Mouse (Mus musculus): ENCODE measurements at regions not wholly inside any gene's neighbourhood (a gene's known extent, or its start where the extent isn't known, plus 50 kb on each side); places are given as distances from the start of the nearest gene placed in this dataset.

GRCm38 (mm10) chr12:56472856-56473647 lies 63.7 kb downstream of the Nkx2-1 start:
- in situ Hi-C loops (cut with MboI, MseI): no loop called here

- in situ Hi-C loops (cut with MboI, MseI): no loop called here
These were observed 65.7 kb downstream of the Nkx2-1 start for GRCm38 (mm10) chr12:56470932-56471500.

DNA sequence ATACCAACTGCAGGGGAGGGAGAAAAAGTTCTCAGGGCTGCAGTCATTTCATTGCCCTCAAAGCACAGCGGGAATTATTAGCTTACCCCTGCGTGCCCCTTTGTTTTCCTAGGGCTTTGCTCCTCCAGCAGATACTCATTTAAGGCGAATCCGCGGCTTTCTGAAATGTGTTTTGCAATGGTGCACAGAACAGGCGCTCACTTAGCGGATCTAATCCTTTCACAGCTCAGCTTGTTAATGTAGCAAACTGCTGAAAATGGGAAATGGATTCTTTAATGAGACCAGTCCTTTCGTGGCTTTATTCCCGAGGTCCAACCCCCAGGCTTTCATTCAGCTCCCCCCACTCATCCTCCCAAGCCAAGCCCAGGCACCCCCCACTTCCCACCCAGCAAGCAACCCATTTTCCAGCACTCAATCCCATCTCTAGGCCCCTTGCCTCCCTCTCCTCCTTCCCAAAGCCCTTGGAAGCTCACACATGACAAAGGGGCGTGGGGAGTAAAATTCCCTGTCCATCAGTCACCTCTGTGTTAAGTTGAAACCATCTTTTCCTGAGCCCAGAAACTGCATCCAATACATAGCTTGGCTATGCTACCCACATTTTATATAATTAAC lies 77.1 kb downstream of the Nkx2-1 start:
- in situ Hi-C loops (cut with MboI, MseI): no loop called here

- in situ Hi-C loops (cut with MboI, MseI): no loop called here
These were observed 77.8 kb downstream of the Nkx2-1 start for GRCm38 (mm10) chr12:56458665-56459507.

DNA sequence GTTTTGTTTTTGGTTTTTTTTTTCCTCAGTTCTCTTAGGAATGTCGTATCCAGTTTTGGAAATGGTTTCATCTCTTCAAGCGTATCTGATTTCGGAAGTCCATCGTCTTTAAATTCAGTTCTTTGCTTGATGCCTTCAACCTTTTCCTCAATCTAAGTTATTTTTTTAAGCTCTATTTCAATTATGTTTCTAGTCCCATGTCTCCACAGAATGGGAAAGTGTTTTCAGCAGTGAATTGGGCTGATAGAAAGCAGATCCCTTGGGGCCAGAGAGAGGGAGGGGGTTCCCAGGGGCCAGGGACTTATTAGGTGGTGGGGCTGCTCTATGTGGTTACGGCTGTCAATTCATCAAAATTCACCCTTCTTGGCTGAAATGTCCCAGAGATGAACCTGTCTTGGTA lies 78.8 kb downstream of the Nkx2-1 start:
- in situ Hi-C loops (cut with MboI, MseI): no loop called here

DNA sequence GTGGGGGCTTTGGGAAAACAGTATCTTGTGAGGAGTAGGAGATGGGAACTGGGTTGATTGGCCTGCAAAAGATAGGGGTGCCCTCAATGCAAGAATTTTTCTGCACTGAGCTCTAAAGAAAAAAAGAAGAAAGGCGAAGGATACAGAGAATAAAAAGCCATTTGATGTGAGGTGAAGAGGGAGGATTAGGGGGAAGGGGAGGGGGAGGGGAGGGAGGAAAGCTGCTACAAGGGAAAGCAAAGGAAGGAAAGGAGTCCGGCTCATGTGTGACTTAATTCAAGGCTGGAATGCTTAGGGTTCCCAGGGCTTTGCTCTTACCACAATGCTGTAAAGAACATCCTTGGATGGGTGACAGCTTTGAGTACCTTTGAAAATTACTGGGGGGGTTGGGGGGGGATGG lies 79.4 kb downstream of the Nkx2-1 start:
- in situ Hi-C loops (cut with MboI, MseI): no loop called here

DNA sequence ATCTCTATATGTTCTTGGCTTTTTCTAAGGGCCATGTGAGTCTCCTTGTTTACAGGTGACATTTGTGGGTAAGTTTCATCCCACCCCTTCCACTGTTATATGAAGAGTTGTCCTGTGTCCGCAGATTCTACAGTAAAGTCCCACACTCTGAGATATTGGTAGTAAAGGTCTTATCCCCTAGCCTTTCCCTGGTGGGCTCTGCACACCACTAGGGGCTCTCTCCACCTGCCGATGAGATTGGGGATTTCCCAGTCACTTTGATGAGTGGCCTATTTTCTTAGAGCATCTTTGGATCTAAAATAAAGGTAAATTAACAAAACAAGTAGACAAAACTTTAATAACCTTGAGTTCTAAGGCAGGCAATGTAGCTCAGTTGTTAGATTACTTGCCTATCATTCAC lies 86.4 kb downstream of the Nkx2-1 start:
- in situ Hi-C loops (cut with MboI, MseI): no loop called here

GRCm38 (mm10) chr12:56448786-56449564 lies 87.7 kb downstream of the Nkx2-1 start:
- in situ Hi-C loops (cut with MboI, MseI): no loop called here

GRCm38 (mm10) chr12:56441166-56441817 lies 95.4 kb downstream of the Nkx2-1 start:
- in situ Hi-C loops (cut with MboI, MseI): no loop called here

DNA sequence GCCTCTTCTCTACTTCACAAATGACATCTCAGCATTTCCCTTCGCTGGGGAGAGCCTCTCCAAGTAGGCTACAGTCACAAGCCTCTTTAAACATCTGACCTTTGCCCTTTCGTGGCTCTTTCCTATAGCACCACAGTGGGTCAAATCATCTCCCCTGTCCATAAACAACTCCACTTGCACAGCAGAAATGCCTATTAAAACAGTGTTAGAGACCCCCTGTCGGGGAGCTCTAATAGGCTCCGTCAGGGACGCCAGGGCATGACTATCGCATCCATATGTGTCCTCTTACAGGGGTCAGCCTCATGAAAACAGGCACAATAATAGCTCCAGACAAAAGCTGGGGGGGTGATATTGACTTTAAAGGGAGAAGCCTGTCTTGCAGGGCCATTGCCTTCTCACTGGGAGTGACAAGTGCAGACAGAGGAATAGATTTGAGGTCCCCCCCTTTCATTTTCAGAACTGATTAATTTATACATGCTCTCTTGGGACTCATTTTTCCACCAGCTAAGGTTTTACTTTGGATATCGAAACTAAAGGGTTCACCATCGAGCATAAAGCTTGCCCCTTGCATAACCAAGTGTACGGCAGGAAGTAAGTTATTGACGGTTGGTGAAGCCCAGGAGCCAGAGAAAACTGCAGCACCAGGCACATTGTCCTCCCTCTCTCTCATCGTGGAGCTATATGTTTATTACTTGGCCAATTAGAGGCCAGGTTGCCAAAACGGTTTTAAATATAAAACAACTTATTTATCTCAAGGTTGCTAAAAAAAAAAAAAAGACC lies 94.6 kb upstream of the Mbip start:
- in situ Hi-C loops (cut with MboI, MseI): no loop called here

DNA sequence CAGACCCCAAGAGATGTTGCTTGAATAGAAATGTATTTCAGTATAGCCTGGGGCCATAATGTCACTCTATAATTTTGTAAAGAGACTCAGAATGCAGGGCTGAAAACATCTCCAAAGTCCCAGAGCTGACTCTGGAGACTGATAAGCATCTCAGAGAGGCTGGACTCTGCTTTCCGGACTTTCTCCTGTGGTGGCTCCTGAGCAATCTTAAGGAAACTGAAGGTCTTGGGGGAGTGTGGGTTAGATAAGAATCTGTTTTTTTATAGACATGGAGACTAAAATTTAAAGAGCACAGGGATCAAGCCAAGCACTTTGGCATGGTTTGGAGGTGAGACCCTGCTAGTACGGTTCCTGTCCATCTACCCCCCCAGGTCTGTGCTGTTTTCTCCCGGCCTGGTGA lies 92.7 kb upstream of the Mbip start:
- in situ Hi-C loops (cut with MboI, MseI): no loop called here

- in situ Hi-C loops (cut with MboI, MseI): no loop called here
These were observed 92.3 kb upstream of the Mbip start for GRCm38 (mm10) chr12:56437975-56438374.

DNA sequence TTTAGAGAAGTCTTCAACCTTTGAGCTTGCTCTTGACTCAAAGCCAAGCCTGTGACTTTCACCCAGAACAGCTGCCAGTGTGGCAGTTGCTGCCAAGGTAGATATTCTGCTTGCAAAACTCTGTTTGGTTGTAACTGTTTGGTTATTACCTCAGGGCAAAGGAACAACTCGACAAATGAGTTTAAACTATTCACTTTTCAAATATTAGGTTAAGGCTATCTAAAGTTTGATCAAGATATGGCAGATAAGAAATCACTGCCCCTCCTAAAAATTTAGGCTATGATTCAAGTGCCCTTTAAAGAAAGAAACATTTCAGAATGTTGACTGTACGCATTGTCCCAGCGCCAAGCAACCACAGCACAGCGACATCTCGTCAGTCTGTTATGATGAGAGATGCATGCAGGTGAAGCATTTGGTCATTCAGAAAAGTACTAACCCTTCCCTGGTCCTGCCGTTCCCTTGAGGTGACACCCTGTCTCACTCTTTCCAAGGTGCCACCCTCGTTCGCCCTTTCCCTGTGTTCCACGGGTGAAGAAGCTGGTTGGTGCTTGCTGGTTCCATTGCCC lies 81.1 kb upstream of the Mbip start:
- in situ Hi-C loops (cut with MboI, MseI): no loop called here

- in situ Hi-C loops (cut with MboI, MseI): no loop called here
These were observed 70.4 kb upstream of the Mbip start for GRCm38 (mm10) chr12:56416106-56416505.

- in situ Hi-C loops (cut with MboI, MseI): no loop called here
These were observed 69.4 kb upstream of the Mbip start for GRCm38 (mm10) chr12:56414861-56415765.

- in situ Hi-C loops (cut with MboI, MseI): no loop called here
These were observed 60.0 kb upstream of the Mbip start for GRCm38 (mm10) chr12:56405658-56406057.

GRCm38 (mm10) chr12:56404833-56405232 lies 59.1 kb upstream of the Mbip start:
- in situ Hi-C loops (cut with MboI, MseI): loop anchor here (5.0 kb wide), 1 partner anchor 348 kb away; no protein-coding TSS in a partner anchor

- in situ Hi-C loops (cut with MboI, MseI): loop anchor here (5.0 kb wide), 1 partner anchor 347 kb away; no protein-coding TSS in a partner anchor
These were observed 58.6 kb upstream of the Mbip start for GRCm38 (mm10) chr12:56404262-56404661.
